Mouse (Mus musculus): Measurements from ENCODE around the gene Kif28. TPM values are rescaled to one million over a fixed set of nuclear protein-coding genes. Genes with fewer than 3 reads are reported as not detected.
"Not testable (repeated sequence)": the region's sequence is repeated elsewhere in the genome, so short reads cannot be mapped to it uniquely, and the experiment has no call there.

The Kif28 gene
- polyA plus RNA-seq, 1 experiment: not detected

- Histone ChIP-seq H3K27ac (replicated peaks; ENCODE audit: low read depth, low read length) (no peak overlapping the region), H3K4me3 (ENCODE audit: insufficient read depth, low read depth, low read length) (no peak overlapping the region), H3K4me1 (ENCODE audit: control insufficient read depth, insufficient read depth, insufficient read length, low read length) (no peaks in the 10 kb centered on the region)
Measured at GRCm38 (mm10) chr1:179722811-179723469, 22.1 kb downstream of the Kif28 start.

GRCm38 (mm10) chr1:179715786-179716185 lies 29.3 kb downstream of the Kif28 start:
- no peak overlapping the region for H3K27ac ChIP-seq (replicated peaks; ENCODE audit: low read depth, low read length)
- no peaks in the 10 kb centered on the region for H3K4me1 ChIP-seq (ENCODE audit: control insufficient read depth, insufficient read depth, insufficient read length, low read length)
- no peak overlapping the region for H3K4me3 ChIP-seq (ENCODE audit: insufficient read depth, low read depth, low read length)

- H3K27ac ChIP-seq (replicated peaks; ENCODE audit: low read depth, low read length); H3K4me3 ChIP-seq (ENCODE audit: insufficient read depth, low read depth, low read length); H3K4me1 ChIP-seq (ENCODE audit: control insufficient read depth, insufficient read depth, insufficient read length, low read length): not testable (repeated sequence)
Measured at GRCm38 (mm10) chr1:179715289-179715688, 29.8 kb downstream of the Kif28 start.

- H3K4me3 ChIP-seq (ENCODE audit: insufficient read depth, low read depth, low read length): no peak overlapping the region
- H3K4me1 ChIP-seq (ENCODE audit: control insufficient read depth, insufficient read depth, insufficient read length, low read length): no peaks in the 10 kb centered on the region
- H3K27ac ChIP-seq (replicated peaks; ENCODE audit: low read depth, low read length): no peak overlapping the region
Measured at GRCm38 (mm10) chr1:179713367-179713766, 31.7 kb downstream of the Kif28 start.

- Histone ChIP-seq H3K27ac (replicated peaks; ENCODE audit: low read depth, low read length) (no peak overlapping the region), H3K4me1 (ENCODE audit: control insufficient read depth, insufficient read depth, insufficient read length, low read length) (no peaks in the 10 kb centered on the region), H3K4me3 (ENCODE audit: insufficient read depth, low read depth, low read length) (no peak overlapping the region)
Measured at GRCm38 (mm10) chr1:179712658-179713057, 32.4 kb downstream of the Kif28 start.

- H3K4me1 ChIP-seq (ENCODE audit: control insufficient read depth, insufficient read depth, insufficient read length, low read length): no peaks in the 10 kb centered on the region
- H3K27ac ChIP-seq (replicated peaks; ENCODE audit: low read depth, low read length): no peak overlapping the region
- no peak overlapping the region for H3K4me3 ChIP-seq (ENCODE audit: insufficient read depth, low read depth, low read length)
Measured at GRCm38 (mm10) chr1:179710739-179711138, 34.3 kb downstream of the Kif28 start.

GRCm38 (mm10) chr1:179709390-179709789 lies 35.7 kb downstream of the Kif28 start:
- no peak overlapping the region for H3K4me3 ChIP-seq (ENCODE audit: insufficient read depth, low read depth, low read length)
- no peaks in the 10 kb centered on the region for H3K4me1 ChIP-seq (ENCODE audit: control insufficient read depth, insufficient read depth, insufficient read length, low read length)
- no peak overlapping the region for H3K27ac ChIP-seq (replicated peaks; ENCODE audit: low read depth, low read length)

- H3K27ac ChIP-seq (replicated peaks; ENCODE audit: low read depth, low read length): no peak overlapping the region
- no peaks in the 10 kb centered on the region for H3K4me1 ChIP-seq (ENCODE audit: control insufficient read depth, insufficient read depth, insufficient read length, low read length)
- H3K4me3 ChIP-seq (ENCODE audit: insufficient read depth, low read depth, low read length): no peak overlapping the region
Measured at GRCm38 (mm10) chr1:179705154-179705553, 39.9 kb downstream of the Kif28 start.

GRCm38 (mm10) chr1:179704150-179704549 lies 40.9 kb downstream of the Kif28 start:
- Histone ChIP-seq H3K4me1 (ENCODE audit: control insufficient read depth, insufficient read depth, insufficient read length, low read length) (no peaks in the 10 kb centered on the region), H3K27ac (replicated peaks; ENCODE audit: low read depth, low read length) (no peak overlapping the region), H3K4me3 (ENCODE audit: insufficient read depth, low read depth, low read length) (no peak overlapping the region)

GRCm38 (mm10) chr1:179689479-179689878 lies 55.6 kb downstream of the Kif28 start:
- Histone ChIP-seq H3K27ac (replicated peaks; ENCODE audit: low read depth, low read length) (no peak overlapping the region), H3K4me3 (ENCODE audit: insufficient read depth, low read depth, low read length) (no peak overlapping the region), H3K4me1 (ENCODE audit: control insufficient read depth, insufficient read depth, insufficient read length, low read length) (no peaks in the 10 kb centered on the region)

- Histone ChIP-seq H3K4me1 (ENCODE audit: control insufficient read depth, insufficient read depth, insufficient read length, low read length) (no peaks in the 10 kb centered on the region), H3K27ac (replicated peaks; ENCODE audit: low read depth, low read length) (no peak overlapping the region), H3K4me3 (ENCODE audit: insufficient read depth, low read depth, low read length) (no peak overlapping the region)
Measured at GRCm38 (mm10) chr1:179688914-179689313, 56.2 kb downstream of the Kif28 start.

GRCm38 (mm10) chr1:179688415-179688814 lies 56.7 kb downstream of the Kif28 start:
- Histone ChIP-seq H3K27ac (replicated peaks; ENCODE audit: low read depth, low read length) (no peak overlapping the region), H3K4me1 (ENCODE audit: control insufficient read depth, insufficient read depth, insufficient read length, low read length) (no peaks in the 10 kb centered on the region), H3K4me3 (ENCODE audit: insufficient read depth, low read depth, low read length) (no peak overlapping the region)

- Histone ChIP-seq H3K4me3 (ENCODE audit: insufficient read depth, low read depth, low read length) (no peak overlapping the region), H3K27ac (replicated peaks; ENCODE audit: low read depth, low read length) (no peak overlapping the region), H3K4me1 (ENCODE audit: control insufficient read depth, insufficient read depth, insufficient read length, low read length) (no peaks in the 10 kb centered on the region)
Measured at GRCm38 (mm10) chr1:179687966-179688365, 57.1 kb downstream of the Kif28 start.

GRCm38 (mm10) chr1:179687305-179687704 lies 57.8 kb downstream of the Kif28 start:
- no peak overlapping the region for H3K27ac ChIP-seq (replicated peaks; ENCODE audit: low read depth, low read length)

GRCm38 (mm10) chr1:179686781-179687180 lies 58.3 kb downstream of the Kif28 start:
- H3K4me3 ChIP-seq (ENCODE audit: insufficient read depth, low read depth, low read length): no peak overlapping the region
- no peaks in the 10 kb centered on the region for H3K4me1 ChIP-seq (ENCODE audit: control insufficient read depth, insufficient read depth, insufficient read length, low read length)
- no peak overlapping the region for H3K27ac ChIP-seq (replicated peaks; ENCODE audit: low read depth, low read length)

More at GRCm38 (mm10) chr1:179687305-179687704, 57.8 kb downstream of the Kif28 start:
- H3K4me3 ChIP-seq (ENCODE audit: insufficient read depth, low read depth, low read length): no peak overlapping the region
- H3K4me1 ChIP-seq (ENCODE audit: control insufficient read depth, insufficient read depth, insufficient read length, low read length): no peaks in the 10 kb centered on the region

GRCm38 (mm10) chr1:179686348-179686747 lies 58.7 kb downstream of the Kif28 start:
- no peaks in the 10 kb centered on the region for H3K4me1 ChIP-seq (ENCODE audit: control insufficient read depth, insufficient read depth, insufficient read length, low read length)
- no peak overlapping the region for H3K4me3 ChIP-seq (ENCODE audit: insufficient read depth, low read depth, low read length)
- no peak overlapping the region for H3K27ac ChIP-seq (replicated peaks; ENCODE audit: low read depth, low read length)
